Mouse (Mus musculus): ENCODE measurements around the gene Gga2. TPM values are rescaled to one million over a fixed set of nuclear protein-coding genes. Genes with fewer than 3 reads are reported as not detected.

The Gga2 gene
- total and polyA plus RNA-seq, 3 experiments, result 29.5 to 95.3 (median 30.1) TPM

- H3K4me1 ChIP-seq (ENCODE audit: control insufficient read depth in 1 of 2, insufficient read depth in 2 of 2, low read length in 2 of 2), result peaks cover 19 to 35% of the 10 kb centered on the region in 2 experiments
- H3K4me3 ChIP-seq (ENCODE audit: control insufficient read depth in 1 of 2, insufficient read depth in 1 of 2, low read depth in 2 of 2, low read length in 2 of 2), result no peak overlapping the region
- H3K9me3 ChIP-seq (replicated peaks; ENCODE audit: insufficient read depth, low read length), result no peaks in the 10 kb centered on the region
- no peak overlapping the region for H3K27ac ChIP-seq (ENCODE audit: control insufficient read depth, low read depth, low read length)
- H3K27me3 ChIP-seq (ENCODE audit: control insufficient read depth in 1 of 2, insufficient read depth in 2 of 2, low read length in 2 of 2), result no peaks in the 10 kb centered on the region
- no peak for DNase-seq (ENCODE audit: low read depth, low spot score)
- H3K36me3 ChIP-seq (ENCODE audit: control insufficient read depth in 1 of 2, insufficient read depth in 2 of 2, low read length in 2 of 2), result peaks cover under 1 to 29% of the 10 kb centered on the region in 2 experiments
- peaks cover 34% of the 10 kb centered on the region for H3K79me2 ChIP-seq (ENCODE audit: control insufficient read depth, insufficient read depth, low read length, poor library complexity)
- TF ChIP-seq ETS1 (IDR thresholded peaks at IDR 0.05; ENCODE audit: low read depth, low read length), result no peak
- no peak for TF ChIP-seq EP300 (IDR thresholded peaks at IDR 0.05; ENCODE audit: low read depth in 1 of 2, low read length in 2 of 2)
- no peak for TF ChIP-seq NELFE (IDR thresholded peaks at IDR 0.05; ENCODE audit: low read depth, low read length)
- no peak for TF ChIP-seq MAFK (IDR thresholded peaks at IDR 0.05; ENCODE audit: borderline replicate concordance, low read depth, low read length)
- TF ChIP-seq POLR2AphosphoS2 (IDR thresholded peaks at IDR 0.05; ENCODE audit: low read length), result no peak
- H3K9ac ChIP-seq (ENCODE audit: control insufficient read depth, low read depth, low read length, poor library complexity, severe bottlenecking), result no peak overlapping the region
These were observed 5.3 kb downstream of the Gga2 start for GRCm38 (mm10) chr7:122015734-122016133.

GRCm38 (mm10) chr7:122015105-122015504, 5.9 kb downstream of the Gga2 start:
- Histone ChIP-seq H3K36me3 (ENCODE audit: control insufficient read depth in 1 of 2, insufficient read depth in 2 of 2, low read length in 2 of 2) (peaks cover 1 to 29% of the 10 kb centered on the region in 2 experiments), H3K27me3 (ENCODE audit: control insufficient read depth in 1 of 2, insufficient read depth in 2 of 2, low read length in 2 of 2) (no peaks in the 10 kb centered on the region), H3K79me2 (ENCODE audit: control insufficient read depth, insufficient read depth, low read length, poor library complexity) (peaks cover 28% of the 10 kb centered on the region), H3K4me1 (ENCODE audit: control insufficient read depth in 1 of 2, insufficient read depth in 2 of 2, low read length in 2 of 2) (peaks cover 19 to 35% of the 10 kb centered on the region in 2 experiments), H3K9ac (ENCODE audit: control insufficient read depth, low read depth, low read length, poor library complexity, severe bottlenecking) (peak overlapping the region; percentile 30), H3K4me3 (ENCODE audit: control insufficient read depth in 1 of 2, insufficient read depth in 1 of 2, low read depth in 2 of 2, low read length in 2 of 2) (no peak overlapping the region), H3K27ac (ENCODE audit: control insufficient read depth, low read depth, low read length) (peak overlapping the region; percentile 10; the same call in 1 of the 2 replicates), H3K9me3 (replicated peaks; ENCODE audit: insufficient read depth, low read length) (no peaks in the 10 kb centered on the region)
- DNase-seq (ENCODE audit: low read depth, low spot score), result peak; percentile 41
- TF ChIP-seq SIN3A (IDR thresholded peaks at IDR 0.05; ENCODE audit: low read length) (no peak), GATA1 (IDR thresholded peaks at IDR 0.05; ENCODE audit: low read depth, low read length) (peak; percentile 25; the same call in 1 of the 2 replicates), TBP (IDR thresholded peaks at IDR 0.05; ENCODE audit: low read depth, low read length) (no peak), TCF12 (IDR thresholded peaks at IDR 0.05; ENCODE audit: low read depth, low read length) (0 out of 2 replicates have a peak, but pooled peaks have one; percentile 19), CTCF (IDR thresholded peaks at IDR 0.05 in 2 of 3, conservative IDR thresholded peaks at IDR 0.05 in 1 of 3; ENCODE audit: control insufficient read depth in 1 of 3, insufficient read depth in 1 of 3, low read depth in 2 of 3, low read length in 3 of 3, poor library complexity in 1 of 3, severe bottlenecking in 1 of 3) (peak; percentile 21 to 41 (median 29); a peak in 4 of 6 replicates), EP300 (IDR thresholded peaks at IDR 0.05; ENCODE audit: low read depth in 1 of 2, low read length in 2 of 2) (peak; percentile 25 to 44; a peak in 2 of 4 replicates), CHD1 (IDR thresholded peaks at IDR 0.05; ENCODE audit: low read depth, low read length) (no peak)

GRCm38 (mm10) chr7:122012949-122013348, 8.1 kb downstream of the Gga2 start:
- no peak for TF ChIP-seq POLR2A (IDR thresholded peaks at IDR 0.05; ENCODE audit: control insufficient read depth in 1 of 2, insufficient read depth in 1 of 2, low read depth in 1 of 2, low read length in 2 of 2, poor library complexity in 1 of 2)
- TF ChIP-seq USF1 (IDR thresholded peaks at IDR 0.05; ENCODE audit: low read depth, low read length), result no peak
- no peak for TF ChIP-seq ZC3H11A (IDR thresholded peaks at IDR 0.05; ENCODE audit: low read depth, low read length)
- no peak for DNase-seq (ENCODE audit: low read depth, low spot score)
- Histone ChIP-seq H3K36me3 (ENCODE audit: control insufficient read depth in 1 of 2, insufficient read depth in 2 of 2, low read length in 2 of 2) (peaks cover 1 to 13% of the 10 kb centered on the region in 2 experiments), H3K27me3 (ENCODE audit: control insufficient read depth in 1 of 2, insufficient read depth in 2 of 2, low read length in 2 of 2) (no peaks in the 10 kb centered on the region), H3K4me1 (ENCODE audit: control insufficient read depth in 1 of 2, insufficient read depth in 2 of 2, low read length in 2 of 2) (peaks cover 8 to 19% of the 10 kb centered on the region in 2 experiments), H3K27ac (ENCODE audit: control insufficient read depth, low read depth, low read length) (no peak overlapping the region), H3K4me3 (ENCODE audit: control insufficient read depth in 1 of 2, insufficient read depth in 1 of 2, low read depth in 2 of 2, low read length in 2 of 2) (no peak overlapping the region), H3K9me3 (replicated peaks; ENCODE audit: insufficient read depth, low read length) (no peaks in the 10 kb centered on the region), H3K79me2 (ENCODE audit: control insufficient read depth, insufficient read depth, low read length, poor library complexity) (peaks cover 22% of the 10 kb centered on the region), H3K9ac (ENCODE audit: control insufficient read depth, low read depth, low read length, poor library complexity, severe bottlenecking) (no peak overlapping the region)

Measured in MEL (cell line).